16 mouse cellular contexts compared by ENCODE assay signal in genomic region chr1:167754085-167754484, GRCm38 (mm10).
"Had no signal": no experiment of that assay in that cellular context is flagged by ENCODE, and none has a peak within 500 bp of the region (broad histone marks: within the 10 kb centered on the region; RNA-seq: fewer than 3 reads in every experiment).

No protein-coding gene starts in this region.

- H3K27ac ChIP-seq: liver, embryonic 14.5 days; midbrain, embryonic 10.5 days; midbrain, embryonic 12.5 days; neural tube, embryonic 12.5 days; stomach, embryonic 15.5 days; stomach, postnatal 0 days had no signal

- H3K36me3 ChIP-seq: midbrain, embryonic 10.5 days; midbrain, embryonic 12.5 days; neural tube, embryonic 12.5 days; stomach, embryonic 15.5 days had no signal

- H3K27me3 ChIP-seq: stomach, embryonic 15.5 days had no signal

- H3K9ac ChIP-seq: liver, embryonic 14.5 days; lung, embryonic 14.5 days; midbrain, embryonic 12.5 days; neural tube, embryonic 12.5 days; stomach, embryonic 15.5 days had no signal

- ATAC-seq: midbrain, embryonic 16.5 days had no signal

- H3K4me3 ChIP-seq: midbrain, embryonic 10.5 days; midbrain, embryonic 12.5 days; myocyte; neural tube, embryonic 12.5 days; stomach, embryonic 15.5 days had no signal

- H3K9me3 ChIP-seq: midbrain, embryonic 10.5 days; midbrain, embryonic 12.5 days; neural tube, embryonic 12.5 days; stomach, embryonic 15.5 days had no signal

- H3K4me1 ChIP-seq: stomach, embryonic 15.5 days had no signal

- DNase-seq: lung, adult 18-20 months; midbrain, embryonic 14.5 days; right cerebral cortex, adult 18-20 months; right cerebral cortex, postnatal 14 days; thymus, adult 2 months; thymus, postnatal 25 days; thymus, postnatal 4 days had no signal

- H3K4me2 ChIP-seq: midbrain, embryonic 12.5 days; stomach, embryonic 15.5 days had no signal
